Mouse (Mus musculus) liver, embryonic 14.5 days (tissue): ENCODE measurements around the gene Fbxl17. TPM values are rescaled to one million over a fixed set of nuclear protein-coding genes. Genes with fewer than 3 reads are reported as not detected.

Experiments
- ATAC-seq: fragments of 200-750 bp; cut with Nextera tagmentation; 2 replicates; pipeline ENCODE4 v1.8.0; 2017; ENCODE audit warnings: moderate number of reproducible peaks, mild to moderate bottlenecking, moderate library complexity; ENCODE audit not compliant: insufficient read depth
- DNase-seq, 3 experiments: peaks; one replicate each; pipeline ENCODE4 v3.0.0-alpha.2; 2012 to 2013; ENCODE audit warnings: low read depth in 3 of 3, low spot score in 3 of 3
- H3K27ac ChIP-seq: fragments of 300-500 bp; sonication (generic); 2 replicates; pipeline ENCODE4 v1.5.1; 2014; ENCODE audit warnings: moderate library complexity, mild to moderate bottlenecking, control low read depth, inconsistent platforms
- H3K27me3 ChIP-seq: fragments of 300-500 bp; sonication (generic); 2 replicates; pipeline ENCODE4 v1.6.1; 2014; ENCODE audit warnings: mild to moderate bottlenecking, low read length, moderate library complexity; ENCODE audit not compliant: control insufficient read depth, insufficient read depth
- H3K36me3 ChIP-seq: fragments of 300-500 bp; sonication (generic); replicated peaks from 2 replicates; pipeline ENCODE4 v1.6.1; 2014; ENCODE audit warnings: low read depth; ENCODE audit not compliant: control insufficient read depth, insufficient read depth
- H3K4me1 ChIP-seq, 2 experiments: fragments of 200-500 bp in 1 of 2; fragments of 300-500 bp in 1 of 2; sonication (generic) in 1 of 2; replicated peaks; 2 replicates each; pipeline ENCODE4 v1.6.1; 2012 to 2014; ENCODE audit warnings: antibody characterized with exemption in 1 of 2, inconsistent platforms in 1 of 2, low read length in 1 of 2; ENCODE audit not compliant: control insufficient read depth in 2 of 2, insufficient read depth in 2 of 2
- H3K4me2 ChIP-seq: fragments of 300-500 bp; sonication (generic); 2 replicates; pipeline ENCODE4 v1.6.1; 2014; ENCODE audit warnings: low read depth, mild to moderate bottlenecking, control low read depth, moderate library complexity
- H3K4me3 ChIP-seq, 2 experiments: fragments of 200-500 bp in 1 of 2; fragments of 300-500 bp in 1 of 2; sonication (generic) in 1 of 2; 2 replicates each; pipeline ENCODE4 v1.5.1; 2012 to 2014; ENCODE audit warnings: low read depth in 2 of 2, low read length in 2 of 2, mild to moderate bottlenecking in 2 of 2, control low read depth in 1 of 2, inconsistent platforms in 1 of 2, moderate library complexity in 1 of 2; ENCODE audit not compliant: insufficient read depth in 1 of 2
- H3K9ac ChIP-seq: fragments of 300-500 bp; sonication (generic); replicated peaks from 2 replicates; pipeline ENCODE4 v1.6.1; 2014; ENCODE audit warnings: mild to moderate bottlenecking, control low read depth, moderate library complexity
- H3K9me3 ChIP-seq: fragments of 300-500 bp; sonication (generic); 2 replicates; pipeline ENCODE4 v1.6.1; 2016; ENCODE audit warnings: low read length, mixed read lengths; ENCODE audit not compliant: control insufficient read depth
- CTCF ChIP-seq: IDR thresholded peaks from 2 replicates; pipeline ENCODE4 v1.5.1; 2016; ENCODE audit warnings: antibody characterized with exemption, low read depth, control low read depth
- EP300 ChIP-seq: IDR thresholded peaks from 2 replicates; pipeline ENCODE4 v1.6.1; 2016; ENCODE audit warnings: antibody characterized with exemption, low read depth
- WGBS: fragments of 180-500 bp; shearing (Covaris S2); extraction: QIAGEN DNeasy Blood & Tissue Kit; methylation state at CpG from one replicate; pipeline ENCODE4 v1.1.7; 2014; ENCODE audit not compliant: insufficient replicate concordance; 5-methylcytosine and 5-hydroxymethylcytosine counted together
- polyA plus RNA-seq, 2 experiments: library from polyadenylated mRNA; depleted of rRNA in 1 of 2; stranded (reverse) in 1 of 2; unstranded in 1 of 2; fragments of >200 nt; fragmentation: Nextera tagmentation in 1 of 2; extraction: Ambion mirVana in 1 of 2; gene quantifications; 2 replicates each; pipeline versions ENCODE4 v1.2.1 to v1.2.3; 2012 to 2014

Fbxl17 gene
- polyA plus RNA-seq, 2 experiments = 1.9 TPM

DNA sequence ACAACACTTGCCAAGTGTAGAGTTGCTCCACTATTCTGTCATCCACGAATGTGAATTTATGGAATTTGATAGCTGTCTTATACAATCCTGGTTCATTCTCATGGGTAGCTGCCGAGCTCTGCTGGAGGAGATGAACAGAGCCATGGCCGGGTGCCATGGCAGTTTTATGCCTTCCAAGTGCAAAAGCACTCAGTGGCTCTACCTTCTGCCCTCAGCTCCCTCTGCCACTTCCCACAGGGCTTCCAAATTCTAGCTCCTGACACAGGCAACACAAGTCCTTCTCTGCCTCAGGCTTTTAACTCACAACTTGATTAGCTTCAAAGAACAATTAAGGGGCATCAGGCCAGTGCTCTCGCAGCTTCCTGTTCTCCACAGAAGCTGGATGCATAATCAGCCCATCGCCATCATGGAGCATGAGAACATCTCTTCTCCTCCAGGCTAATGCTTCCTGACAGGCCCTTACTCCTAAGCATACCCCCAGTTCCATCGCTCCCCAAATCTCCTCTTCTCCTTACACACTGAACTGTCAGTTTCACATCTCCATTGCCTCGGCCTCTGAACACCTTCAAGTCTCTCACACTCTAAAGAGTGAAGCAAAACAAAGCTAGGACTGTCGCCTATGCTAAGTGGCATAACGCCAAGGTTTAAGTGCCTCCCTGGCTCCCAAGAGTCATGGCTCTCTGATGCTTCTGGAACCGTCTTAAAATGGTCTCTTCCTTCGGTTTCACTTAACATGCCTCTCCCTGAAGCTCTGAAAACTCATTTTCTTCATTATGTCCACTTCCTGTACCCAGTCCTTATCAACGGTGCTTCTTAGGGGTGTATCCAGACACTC, 184.0 kb downstream of the Fbxl17 start:
- ATAC-seq (no peak), DNase-seq (no peak)
- Histone ChIP-seq H3K27ac (peak overlapping the region; percentile 24), H3K9ac (no peak overlapping the region), H3K4me1 (peaks cover 38 to 57% of the 10 kb centered on the region in 2 experiments), H3K27me3 (no peaks in the 10 kb centered on the region), H3K36me3 (no peaks in the 10 kb centered on the region), H3K9me3 (no peaks in the 10 kb centered on the region), H3K4me2 (no peak overlapping the region), H3K4me3 (no peak overlapping the region)
- 82% methylated on average over 12 of the region's 12 CpGs for WGBS
- no peak for TF ChIP-seq CTCF
- TF ChIP-seq EP300 = no peak

DNA sequence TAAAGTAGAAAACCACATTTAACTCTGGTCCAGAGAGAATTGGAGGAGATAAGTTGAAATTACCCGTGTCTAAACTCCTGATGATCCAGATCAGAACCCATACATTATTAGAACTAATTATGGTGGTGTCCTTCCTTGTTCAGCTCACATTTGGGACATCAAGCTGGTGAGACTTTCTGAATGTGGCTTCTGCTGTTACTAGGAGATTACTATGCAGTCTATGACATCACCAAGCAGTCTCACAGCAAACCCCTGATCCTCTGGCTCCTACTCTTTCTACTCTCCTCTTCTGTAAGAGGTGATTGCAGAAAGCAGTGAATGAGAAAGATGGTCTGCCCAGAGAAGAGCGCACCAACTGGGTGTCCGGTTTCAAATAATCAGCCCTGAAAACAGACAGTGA, 187.0 kb downstream of the Fbxl17 start:
- Histone ChIP-seq H3K27me3 (no peaks in the 10 kb centered on the region), H3K4me1 (peaks cover 36 to 47% of the 10 kb centered on the region in 2 experiments), H3K27ac (peak overlapping the region; percentile 95), H3K4me3 (peak overlapping the region in 1 of 2 experiments; percentile 24; a peak in 1 of 4 replicates), H3K36me3 (no peaks in the 10 kb centered on the region), H3K4me2 (peak overlapping the region; percentile 73), H3K9ac (peak overlapping the region; percentile 61), H3K9me3 (no peaks in the 10 kb centered on the region)
- no peak for TF ChIP-seq EP300
- TF ChIP-seq CTCF = no peak
- DNase-seq (peak; percentile 37 to 47 (median 41)), ATAC-seq (peak; percentile 64)
- 56% methylated on average over 3 of the region's 3 CpGs for WGBS

DNA sequence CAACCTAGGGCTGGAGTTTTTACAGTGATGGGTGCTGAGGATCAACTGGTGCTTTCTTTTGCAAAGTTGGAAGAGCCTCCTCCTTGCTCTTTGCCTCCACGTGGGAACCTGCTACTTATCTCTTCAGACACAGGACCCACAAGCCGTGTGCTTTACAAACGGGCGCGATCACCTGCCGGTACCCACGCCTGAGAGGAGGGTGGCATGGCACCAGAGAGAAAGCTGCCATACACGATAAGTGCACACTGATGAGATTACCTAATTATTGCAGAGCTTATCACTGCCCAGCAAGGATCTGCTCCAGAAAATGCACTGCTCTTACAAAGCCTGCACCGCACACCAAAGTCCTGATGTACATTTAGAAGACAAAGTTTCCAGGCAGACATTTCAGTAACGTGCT, 187.5 kb downstream of the Fbxl17 start:
- peak overlapping the region in 1 of 2 experiments; percentile 24; a peak in 2 of 4 replicates for H3K4me3 ChIP-seq
- H3K4me2 ChIP-seq = peak overlapping the region; percentile 73
- peaks cover 36 to 46% of the 10 kb centered on the region in 2 experiments for H3K4me1 ChIP-seq
- H3K36me3 ChIP-seq = no peaks in the 10 kb centered on the region
- peak; percentile 90 to 93 (median 93) for DNase-seq
- TF ChIP-seq CTCF (no peak), EP300 (peak; percentile 100)
- no peaks in the 10 kb centered on the region for H3K9me3 ChIP-seq
- peak overlapping the region; percentile 61 for H3K9ac ChIP-seq
- peak overlapping the region; percentile 95 for H3K27ac ChIP-seq
- 21% methylated on average over 10 of the region's 10 CpGs for WGBS
- ATAC-seq = peak; percentile 99
- no peaks in the 10 kb centered on the region for H3K27me3 ChIP-seq

DNA sequence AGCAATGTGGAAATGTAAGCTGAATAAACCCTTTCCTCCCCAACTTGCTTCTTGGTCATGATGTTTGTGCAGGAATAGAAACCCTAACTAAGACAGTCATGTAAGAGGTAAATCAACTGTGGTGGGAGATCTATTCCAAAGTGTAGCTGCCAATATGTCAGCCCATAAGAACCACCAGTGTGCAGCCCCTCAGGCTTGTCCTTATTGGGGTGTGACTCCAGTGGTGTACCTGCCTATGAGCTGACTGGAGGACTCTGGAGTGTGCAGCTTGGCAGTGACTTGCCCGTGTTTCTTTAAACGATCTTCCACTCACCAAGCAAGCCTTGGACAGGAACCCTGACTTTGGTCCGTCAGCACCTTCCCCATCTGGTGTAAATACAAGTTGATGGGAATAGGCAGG, 188.2 kb downstream of the Fbxl17 start:
- Histone ChIP-seq H3K9me3 (no peaks in the 10 kb centered on the region), H3K4me3 (no peak overlapping the region), H3K36me3 (no peaks in the 10 kb centered on the region), H3K4me1 (peaks cover 36 to 42% of the 10 kb centered on the region in 2 experiments), H3K27ac (peak overlapping the region; percentile 95), H3K4me2 (peak overlapping the region; percentile 73), H3K27me3 (no peaks in the 10 kb centered on the region), H3K9ac (peak overlapping the region; percentile 57)
- DNase-seq = peak in 2 of 3 experiments; percentile 16 to 22
- peak; percentile 12; the same call in 1 of the 2 replicates for ATAC-seq
- 58% methylated on average over 3 of the region's 3 CpGs for WGBS
- no peak for TF ChIP-seq CTCF
- no peak for TF ChIP-seq EP300

DNA sequence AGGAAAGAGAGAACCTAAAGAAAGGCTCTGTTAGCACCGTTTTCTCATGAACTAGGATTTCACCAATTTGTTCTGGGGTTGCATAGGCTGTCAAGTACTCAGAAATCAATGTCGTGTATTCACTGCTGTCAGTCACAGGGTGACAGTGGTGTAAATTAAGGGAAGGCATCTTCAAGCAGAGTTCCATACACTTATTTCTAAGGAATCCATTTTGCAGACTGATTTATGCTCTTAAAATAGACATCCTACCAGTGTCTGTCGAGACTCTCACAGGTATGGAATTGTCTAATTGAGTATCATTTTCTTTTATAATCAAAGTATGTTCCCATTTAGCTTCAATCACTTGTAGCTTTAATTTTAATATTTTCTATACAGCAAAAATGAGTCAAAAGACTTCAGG, 189.8 kb downstream of the Fbxl17 start:
- H3K27ac ChIP-seq = no peak overlapping the region
- no peak for TF ChIP-seq EP300
- TF ChIP-seq CTCF = no peak
- no peaks in the 10 kb centered on the region for H3K27me3 ChIP-seq
- DNase-seq (no peak), ATAC-seq (no peak)
- 74% methylated on average over 3 of the region's 3 CpGs for WGBS
- no peak overlapping the region for H3K9ac ChIP-seq
- no peaks in the 10 kb centered on the region for H3K9me3 ChIP-seq
- H3K36me3 ChIP-seq = no peaks in the 10 kb centered on the region
- peaks cover 32 to 36% of the 10 kb centered on the region in 2 experiments for H3K4me1 ChIP-seq
- H3K4me3 ChIP-seq = no peak overlapping the region
- no peak overlapping the region for H3K4me2 ChIP-seq
